Mouse (Mus musculus) liver (tissue): ENCODE measurements around the gene 4930442H23Rik.
"Not testable (repeated sequence)": the region's sequence is repeated elsewhere in the genome, so short reads cannot be mapped to it uniquely, and the experiment has no call there.

Source experiments
- DNase-seq: peaks from one replicate; pipeline ENCODE4 v3.0.0-alpha.2; 2020; ENCODE audit warnings: mixed read lengths

The 4930442H23Rik gene

GRCm38 (mm10) chr10:81183805-81184204, at the start of gene 4930442H23Rik:
Gene 4930442H23Rik (minus strand): TSS chr10:81183849.
- DNase-seq: no peak

GRCm38 (mm10) chr10:81233226-81233585, 49.6 kb upstream of the 4930442H23Rik start:
- no peak for DNase-seq

- DNase-seq: peak; percentile 94
Observed at GRCm38 (mm10) chr10:81232580-81233225, 49.1 kb upstream of the 4930442H23Rik start, which contains the start of gene Zfr2. Gene Zfr2 (plus strand): TSS chr10:81233155.

GRCm38 (mm10) chr10:81231436-81231835, 47.8 kb upstream of the 4930442H23Rik start:
- DNase-seq: no peak

- no peak for DNase-seq
Observed at GRCm38 (mm10) chr10:81230438-81231332, 47.0 kb upstream of the 4930442H23Rik start, which contains the start of gene Atcay. Gene Atcay (minus strand): TSS chr10:81230833.

- no peak for DNase-seq
Observed at GRCm38 (mm10) chr10:81229735-81230437, 46.2 kb upstream of the 4930442H23Rik start.

GRCm38 (mm10) chr10:81223731-81224130, 40.1 kb upstream of the 4930442H23Rik start:
- DNase-seq: not testable (repeated sequence)

- DNase-seq: no peak
Observed at GRCm38 (mm10) chr10:81221402-81222015, 37.9 kb upstream of the 4930442H23Rik start.

- DNase-seq: peak; percentile 77
Observed at GRCm38 (mm10) chr10:81217964-81218363, 34.3 kb upstream of the 4930442H23Rik start.

GRCm38 (mm10) chr10:81217267-81217666, 33.6 kb upstream of the 4930442H23Rik start:
- DNase-seq: peak; percentile 37

GRCm38 (mm10) chr10:81216810-81217209, 33.2 kb upstream of the 4930442H23Rik start:
- DNase-seq: no peak

GRCm38 (mm10) chr10:81216260-81216659, 32.6 kb upstream of the 4930442H23Rik start:
- no peak for DNase-seq

GRCm38 (mm10) chr10:81210154-81210553, 26.5 kb upstream of the 4930442H23Rik start:
- DNase-seq: no peak

- DNase-seq: no peak
Observed at GRCm38 (mm10) chr10:81204137-81204536, 20.5 kb upstream of the 4930442H23Rik start.

- DNase-seq: peak; percentile 78
Observed at GRCm38 (mm10) chr10:81202978-81203720, 19.5 kb upstream of the 4930442H23Rik start.

- DNase-seq: no peak
Observed at GRCm38 (mm10) chr10:81201807-81202758, 18.4 kb upstream of the 4930442H23Rik start, which contains the start of gene Nmrk2. Gene Nmrk2 (minus strand): TSS chr10:81202051.

- no peak for DNase-seq
Observed at GRCm38 (mm10) chr10:81200605-81201287, 17.1 kb upstream of the 4930442H23Rik start.

- no peak for DNase-seq
Observed at GRCm38 (mm10) chr10:81200141-81200540, 16.5 kb upstream of the 4930442H23Rik start.

GRCm38 (mm10) chr10:81198990-81199389, 15.3 kb upstream of the 4930442H23Rik start:
- no peak for DNase-seq

- peak; percentile 63 for DNase-seq
Observed at GRCm38 (mm10) chr10:81198230-81198629, 14.6 kb upstream of the 4930442H23Rik start.
